Mouse (Mus musculus): ENCODE data around the gene Afmid. TPM values are rescaled to one million over a fixed set of nuclear protein-coding genes. Genes with fewer than 3 reads are reported as not detected.
"Not testable (repeated sequence)": the region's sequence is repeated elsewhere in the genome, so short reads cannot be mapped to it uniquely, and the experiment has no call there.

Gene Afmid
- polyA plus RNA-seq, 1 experiment: 11.1 TPM

DNA sequence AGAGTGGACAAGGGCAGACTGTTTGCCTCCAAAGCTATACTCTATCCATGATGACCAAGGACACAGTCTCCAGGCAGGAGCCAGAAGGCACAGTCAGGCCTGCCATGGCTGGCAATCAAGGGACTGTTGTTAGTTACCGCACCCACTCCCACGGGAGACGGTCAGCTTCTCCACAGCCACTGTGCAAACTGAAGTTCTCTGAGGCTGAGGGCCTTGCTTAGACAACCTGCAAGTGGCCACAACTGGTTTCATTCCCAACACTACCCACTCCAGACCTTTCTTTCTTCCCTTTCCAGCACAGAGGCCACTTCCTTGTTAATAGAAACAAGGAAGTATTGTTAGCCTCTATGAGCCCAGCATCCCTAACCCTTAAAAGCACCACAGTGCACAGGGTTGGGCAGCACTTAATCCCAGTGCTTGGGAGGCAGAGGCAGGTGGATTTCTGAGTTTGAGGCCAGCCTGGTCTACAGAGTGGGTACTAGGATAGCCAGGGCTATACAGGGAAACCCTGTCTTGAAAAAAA, 22.5 kb upstream of the Afmid start:
- H3K27me3 ChIP-seq (ENCODE audit: control insufficient read depth, insufficient read depth, low read length): no peaks in the 10 kb centered on the region
- no peak for TF ChIP-seq CTCF (IDR thresholded peaks at IDR 0.05; ENCODE audit: extremely low read depth, insufficient read length, insufficient replicate concordance, low read depth, low read length)
- no peak for TF ChIP-seq POLR2A (IDR thresholded peaks at IDR 0.05; ENCODE audit: low read depth, low read length)
- 63% methylated on average over 3 of the region's 3 CpGs for WGBS
- peaks cover 4% of the 10 kb centered on the region; the same call in 1 of the 2 replicates for H3K4me1 ChIP-seq (ENCODE audit: control insufficient read depth, insufficient read depth, insufficient read length, low read length)
- no peak overlapping the region for H3K4me3 ChIP-seq (ENCODE audit: low read depth, low read length)
- no peak overlapping the region for H3K27ac ChIP-seq (ENCODE audit: insufficient read depth, low read depth, low read length)
- H3K36me3 ChIP-seq (ENCODE audit: control insufficient read depth, insufficient read depth, low read length): no peaks in the 10 kb centered on the region

DNA sequence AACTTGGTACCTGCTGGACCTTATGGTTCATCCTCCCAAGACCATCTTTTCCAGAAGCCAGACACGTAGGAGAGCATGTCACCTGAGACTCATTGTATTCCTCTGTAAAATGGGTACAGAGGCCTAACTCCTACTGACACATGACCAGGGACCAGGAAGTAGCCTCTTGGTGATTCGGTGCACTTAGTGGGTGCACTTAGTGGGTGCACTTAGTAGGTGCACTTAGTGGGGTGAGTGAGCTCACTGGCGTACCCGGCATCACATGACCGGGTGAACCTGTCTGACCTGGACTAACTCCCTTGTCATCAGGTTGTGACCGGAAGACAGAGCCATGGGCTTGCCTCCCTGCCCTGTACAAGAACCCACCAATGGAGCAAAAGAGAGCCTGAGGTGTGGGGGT, 18.9 kb upstream of the Afmid start:
- Histone ChIP-seq H3K36me3 (ENCODE audit: control insufficient read depth, insufficient read depth, low read length) (no peaks in the 10 kb centered on the region), H3K27me3 (ENCODE audit: control insufficient read depth, insufficient read depth, low read length) (no peaks in the 10 kb centered on the region), H3K4me1 (ENCODE audit: control insufficient read depth, insufficient read depth, insufficient read length, low read length) (peaks cover 10% of the 10 kb centered on the region; the same call in 1 of the 2 replicates), H3K27ac (ENCODE audit: insufficient read depth, low read depth, low read length) (no peak overlapping the region), H3K4me3 (ENCODE audit: low read depth, low read length) (no peak overlapping the region)
- TF ChIP-seq CTCF (IDR thresholded peaks at IDR 0.05; ENCODE audit: extremely low read depth, insufficient read length, insufficient replicate concordance, low read depth, low read length) (no peak), POLR2A (IDR thresholded peaks at IDR 0.05; ENCODE audit: low read depth, low read length) (no peak)
- WGBS: 91% methylated on average over 6 of the region's 6 CpGs

DNA sequence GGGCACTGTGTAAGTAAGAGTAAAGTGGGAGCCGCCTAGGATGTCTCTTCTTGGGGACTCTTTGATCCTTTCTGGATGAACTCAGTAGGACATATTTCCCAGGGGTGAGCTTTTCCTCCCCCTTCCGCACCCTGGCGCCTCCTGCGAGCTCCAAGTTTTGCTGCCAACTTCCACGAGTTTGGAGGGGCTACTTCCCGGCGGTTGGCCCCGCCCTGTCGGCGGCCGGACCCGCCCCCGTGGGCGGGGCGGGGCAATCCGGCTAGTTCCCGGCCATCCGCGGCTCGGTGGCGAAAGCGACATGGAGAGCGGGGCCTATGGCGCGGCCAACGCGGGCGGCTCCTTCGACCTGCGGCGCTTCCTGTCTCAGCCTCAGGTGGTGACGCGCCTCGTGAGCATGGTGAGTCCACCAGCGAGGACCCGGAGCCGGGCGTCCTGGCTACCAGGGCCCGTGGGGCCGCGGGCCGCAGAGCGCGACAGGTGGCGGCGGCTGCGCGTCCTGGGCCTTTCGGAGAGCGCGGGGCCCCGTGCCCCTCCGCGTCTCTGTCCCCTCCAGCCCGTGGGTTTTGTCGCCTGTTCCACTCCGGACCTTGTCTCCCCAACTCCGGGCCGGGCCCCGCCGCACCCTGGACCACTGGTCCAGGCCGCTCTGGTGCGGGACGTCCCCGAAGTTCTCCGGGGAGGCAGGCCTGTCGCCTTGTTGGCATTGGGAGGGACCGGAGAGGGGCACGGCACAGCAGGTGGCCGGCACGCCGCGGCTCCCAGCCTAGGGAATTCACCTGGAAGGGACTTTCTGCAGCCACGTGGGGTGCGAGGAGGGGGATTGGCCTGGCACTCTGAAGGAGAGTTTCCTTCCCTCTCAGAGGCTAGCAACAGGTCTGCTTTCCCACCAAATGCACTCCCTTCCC, 16.1 kb upstream of the Afmid start, which contains the start of the genes Gm20708 and Syngr2:
Gene Gm20708 (plus strand): TSS at position 262 of the 905 bp plus-strand sequence.
Gene Syngr2 (plus strand): TSS at position 262 of the 905 bp plus-strand sequence.
- under 1% methylated on average over 75 of the region's 75 CpGs for WGBS
- peak within 1 kb of the TSS; percentile 92 for H3K4me3 ChIP-seq (ENCODE audit: low read depth, low read length)
- no peak for TF ChIP-seq CTCF (IDR thresholded peaks at IDR 0.05; ENCODE audit: extremely low read depth, insufficient read length, insufficient replicate concordance, low read depth, low read length)
- peak; percentile 61; the same call in 1 of the 2 replicates for TF ChIP-seq POLR2A (IDR thresholded peaks at IDR 0.05; ENCODE audit: low read depth, low read length)
- H3K4me1 ChIP-seq (ENCODE audit: control insufficient read depth, insufficient read depth, insufficient read length, low read length): peaks cover 19% of the 10 kb centered on the region
- H3K36me3 ChIP-seq (ENCODE audit: control insufficient read depth, insufficient read depth, low read length): peaks cover 17% of the 10 kb centered on the region
- H3K27me3 ChIP-seq (ENCODE audit: control insufficient read depth, insufficient read depth, low read length): no peaks in the 10 kb centered on the region
- peak within 1 kb of the TSS; percentile 88 for H3K27ac ChIP-seq (ENCODE audit: insufficient read depth, low read depth, low read length)

DNA sequence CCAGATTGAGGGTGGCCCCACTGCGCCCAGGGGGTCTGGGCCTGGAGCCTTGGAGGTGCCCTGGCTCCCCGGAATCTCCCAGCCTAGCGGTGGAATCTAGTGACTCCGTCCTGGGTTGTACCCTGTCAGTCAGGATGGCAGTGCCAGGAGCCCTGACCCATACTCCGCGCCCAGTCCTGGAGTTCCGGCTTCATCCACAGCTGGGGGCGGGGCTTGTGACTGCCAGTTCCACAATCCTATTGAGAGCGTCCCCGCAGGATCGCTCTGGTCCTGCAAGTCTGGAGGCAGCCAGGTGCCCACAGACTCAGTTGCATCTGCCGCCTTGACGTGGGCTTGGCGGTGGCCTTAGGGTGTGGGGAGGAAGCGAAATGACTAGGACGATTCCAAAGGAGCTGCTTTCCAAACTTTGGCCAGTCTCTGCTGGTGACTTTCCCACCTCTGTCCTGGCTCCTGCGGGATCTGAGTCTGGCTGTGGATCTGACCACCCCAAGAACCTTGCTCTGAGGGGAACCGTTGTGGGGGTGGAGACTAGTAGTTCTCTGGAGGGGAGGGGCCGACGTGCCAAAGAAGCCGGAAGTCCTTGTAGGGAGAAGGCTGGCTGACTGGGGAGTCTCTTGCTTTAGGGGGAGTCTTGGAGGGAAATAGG, 15.2 kb upstream of the Afmid start:
- Histone ChIP-seq H3K4me1 (ENCODE audit: control insufficient read depth, insufficient read depth, insufficient read length, low read length) (peaks cover 25% of the 10 kb centered on the region), H3K36me3 (ENCODE audit: control insufficient read depth, insufficient read depth, low read length) (peaks cover 21% of the 10 kb centered on the region), H3K27me3 (ENCODE audit: control insufficient read depth, insufficient read depth, low read length) (no peaks in the 10 kb centered on the region), H3K27ac (ENCODE audit: insufficient read depth, low read depth, low read length) (peak overlapping the region; percentile 88), H3K4me3 (ENCODE audit: low read depth, low read length) (peak overlapping the region; percentile 92)
- WGBS: under 1% methylated on average over 21 of the region's 21 CpGs
- peak; percentile 22; the same call in 1 of the 2 replicates for TF ChIP-seq CTCF (IDR thresholded peaks at IDR 0.05; ENCODE audit: extremely low read depth, insufficient read length, insufficient replicate concordance, low read depth, low read length)
- TF ChIP-seq POLR2A (IDR thresholded peaks at IDR 0.05; ENCODE audit: low read depth, low read length): peak; percentile 49

DNA sequence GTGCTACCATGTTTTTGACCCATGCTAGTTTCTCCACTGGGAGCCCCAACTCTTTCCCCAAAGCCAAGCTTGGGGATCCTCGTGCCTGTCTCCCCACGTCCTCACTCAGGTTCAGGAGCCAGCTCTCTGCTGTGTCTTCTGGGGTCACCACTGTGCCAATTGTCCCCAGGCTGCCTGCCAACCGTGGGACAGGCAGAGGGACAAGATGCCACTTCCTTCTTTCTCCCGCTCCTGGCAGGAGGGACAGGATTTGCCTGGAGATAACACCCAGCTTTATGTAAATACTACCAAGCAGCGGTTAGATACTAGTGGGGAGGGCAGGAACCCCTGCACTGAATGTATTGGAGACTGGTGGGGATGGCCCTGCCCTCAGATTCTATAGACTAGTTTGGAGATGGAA, 11.9 kb upstream of the Afmid start:
- peaks cover 35% of the 10 kb centered on the region for H3K36me3 ChIP-seq (ENCODE audit: control insufficient read depth, insufficient read depth, low read length)
- H3K27ac ChIP-seq (ENCODE audit: insufficient read depth, low read depth, low read length): peak overlapping the region; percentile 27
- 20% methylated on average over 5 of the region's 5 CpGs for WGBS
- TF ChIP-seq POLR2A (IDR thresholded peaks at IDR 0.05; ENCODE audit: low read depth, low read length) (no peak), CTCF (IDR thresholded peaks at IDR 0.05; ENCODE audit: extremely low read depth, insufficient read length, insufficient replicate concordance, low read depth, low read length) (no peak)
- H3K4me1 ChIP-seq (ENCODE audit: control insufficient read depth, insufficient read depth, insufficient read length, low read length): peaks cover 39% of the 10 kb centered on the region
- no peaks in the 10 kb centered on the region for H3K27me3 ChIP-seq (ENCODE audit: control insufficient read depth, insufficient read depth, low read length)
- H3K4me3 ChIP-seq (ENCODE audit: low read depth, low read length): no peak overlapping the region

DNA sequence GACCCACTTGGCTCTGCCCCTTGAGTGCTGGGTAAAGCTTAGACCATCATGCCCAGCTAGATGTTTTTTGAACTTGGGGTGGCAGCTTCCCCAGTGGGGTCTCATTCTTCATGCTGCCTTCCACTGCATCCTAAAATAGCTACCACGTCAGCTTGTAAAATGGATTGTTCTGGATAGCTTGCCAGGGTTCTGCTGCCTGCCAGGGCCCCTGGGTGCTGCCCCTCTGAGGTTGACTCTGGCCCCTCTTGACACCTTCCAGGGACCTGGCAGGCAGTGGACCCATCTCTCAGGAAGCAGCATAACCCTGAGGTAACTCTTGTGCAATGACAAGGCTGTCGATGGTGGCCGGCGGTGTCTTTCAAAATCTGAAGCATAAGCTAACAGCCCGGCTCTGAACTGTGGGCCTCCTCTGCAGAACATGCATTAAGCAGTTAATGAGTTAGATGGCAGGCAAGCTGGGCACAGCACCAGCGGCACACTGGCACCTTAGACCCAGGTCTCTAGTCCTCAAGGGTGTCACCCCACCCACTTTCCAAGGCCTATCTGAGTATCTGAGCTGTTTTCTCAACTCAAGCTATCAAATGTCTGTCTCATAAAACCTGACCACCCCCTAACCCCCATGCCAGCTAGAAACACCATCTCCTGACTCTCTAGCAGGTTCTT, 10.9 kb upstream of the Afmid start:
- H3K36me3 ChIP-seq (ENCODE audit: control insufficient read depth, insufficient read depth, low read length): peaks cover 37% of the 10 kb centered on the region
- no peak for TF ChIP-seq CTCF (IDR thresholded peaks at IDR 0.05; ENCODE audit: extremely low read depth, insufficient read length, insufficient replicate concordance, low read depth, low read length)
- TF ChIP-seq POLR2A (IDR thresholded peaks at IDR 0.05; ENCODE audit: low read depth, low read length): no peak
- no peak overlapping the region for H3K4me3 ChIP-seq (ENCODE audit: low read depth, low read length)
- peaks cover 38% of the 10 kb centered on the region for H3K4me1 ChIP-seq (ENCODE audit: control insufficient read depth, insufficient read depth, insufficient read length, low read length)
- peak overlapping the region; percentile 27; the same call in 1 of the 2 replicates for H3K27ac ChIP-seq (ENCODE audit: insufficient read depth, low read depth, low read length)
- 60% methylated on average over 6 of the region's 6 CpGs for WGBS
- H3K27me3 ChIP-seq (ENCODE audit: control insufficient read depth, insufficient read depth, low read length): no peaks in the 10 kb centered on the region

DNA sequence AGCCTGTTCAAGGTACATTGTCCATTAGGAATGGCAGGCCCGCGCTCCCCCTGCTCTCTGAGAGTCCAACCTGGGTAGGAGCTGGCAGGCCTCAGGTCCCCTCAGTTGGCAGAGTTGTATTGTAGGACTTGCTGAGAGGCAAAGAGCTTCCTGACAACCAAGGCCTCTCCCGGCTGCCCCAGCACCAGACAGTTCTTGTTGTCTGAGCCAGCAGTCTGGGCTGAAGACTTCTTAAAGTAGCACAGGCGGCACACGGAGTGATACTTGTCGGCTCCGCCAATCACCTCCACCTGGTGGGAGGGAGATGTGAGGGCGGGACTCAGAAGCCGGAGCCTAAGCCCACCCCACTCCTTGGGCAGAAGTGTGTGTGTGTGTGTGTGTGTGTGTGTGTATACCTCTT, 9.9 kb upstream of the Afmid start:
- not testable (repeated sequence) for H3K27me3 ChIP-seq (ENCODE audit: control insufficient read depth, insufficient read depth, low read length); H3K27ac ChIP-seq (ENCODE audit: insufficient read depth, low read depth, low read length); H3K4me3 ChIP-seq (ENCODE audit: low read depth, low read length)
- Histone ChIP-seq H3K36me3 (ENCODE audit: control insufficient read depth, insufficient read depth, low read length) (peaks cover 43% of the 10 kb centered on the region), H3K4me1 (ENCODE audit: control insufficient read depth, insufficient read depth, insufficient read length, low read length) (peaks cover 40% of the 10 kb centered on the region)
- 71% methylated on average over 9 of the region's 9 CpGs for WGBS
